Mouse (Mus musculus) forebrain, embryonic 16.5 days (tissue): ENCODE measurements around the gene Edf1. TPM values are rescaled to one million over a fixed set of nuclear protein-coding genes. Genes with fewer than 3 reads are reported as not detected.

Source experiments
- ATAC-seq: fragments of 200-750 bp; cut with Nextera tagmentation; 2 replicates; pipeline ENCODE4 v1.8.0; 2017; ENCODE audit warnings: mild to moderate bottlenecking, moderate library complexity
- H3K27ac ChIP-seq: fragments of 300-500 bp; sonication (generic); 2 replicates; pipeline ENCODE4 v1.5.1; 2014; ENCODE audit warnings: low read length, control low read depth
- H3K27me3 ChIP-seq: fragments of 300-500 bp; sonication (generic); replicated peaks from 2 replicates; pipeline ENCODE4 v1.6.1; 2014; ENCODE audit warnings: low read length; ENCODE audit not compliant: control insufficient read depth, insufficient read depth
- H3K36me3 ChIP-seq: fragments of 300-500 bp; sonication (generic); 2 replicates; pipeline ENCODE4 v1.6.1; 2014; ENCODE audit not compliant: control insufficient read depth, insufficient read depth
- H3K4me1 ChIP-seq: fragments of 300-500 bp; sonication (generic); replicated peaks from 2 replicates; pipeline ENCODE4 v1.6.1; 2014; ENCODE audit warnings: low read length; ENCODE audit not compliant: control insufficient read depth, insufficient read depth
- H3K4me2 ChIP-seq: fragments of 300-500 bp; sonication (generic); 2 replicates; pipeline ENCODE4 v1.6.1; 2014; ENCODE audit warnings: mild to moderate bottlenecking, low read length, control low read depth
- H3K4me3 ChIP-seq: fragments of 300-500 bp; sonication (generic); replicated peaks from 2 replicates; pipeline ENCODE4 v1.5.1; 2014; ENCODE audit warnings: mild to moderate bottlenecking, low read length, control low read depth
- H3K9ac ChIP-seq: fragments of 300-500 bp; sonication (generic); replicated peaks from 2 replicates; pipeline ENCODE4 v1.6.1; 2014; ENCODE audit warnings: low read depth, low read length, control low read depth
- H3K9me3 ChIP-seq: fragments of 300-500 bp; sonication (generic); 2 replicates; pipeline ENCODE4 v1.6.1; 2016; ENCODE audit warnings: low read length; ENCODE audit not compliant: control insufficient read depth
- WGBS: fragments of 180-500 bp; shearing (Covaris S2); extraction: QIAGEN DNeasy Blood & Tissue Kit; methylation state at CpG from one replicate; pipeline ENCODE4 v1.1.7; 2014; 5-methylcytosine and 5-hydroxymethylcytosine counted together
- polyA plus RNA-seq: library from polyadenylated mRNA; unstranded; fragments of >200 nt; fragmentation: Nextera tagmentation; extraction: Ambion mirVana; gene quantifications from 2 replicates; pipeline ENCODE4 v1.2.1, GENCODE M21; 2015

Edf1 gene
- polyA plus RNA-seq, 1 experiment from 2014 or later = 359 TPM

DNA sequence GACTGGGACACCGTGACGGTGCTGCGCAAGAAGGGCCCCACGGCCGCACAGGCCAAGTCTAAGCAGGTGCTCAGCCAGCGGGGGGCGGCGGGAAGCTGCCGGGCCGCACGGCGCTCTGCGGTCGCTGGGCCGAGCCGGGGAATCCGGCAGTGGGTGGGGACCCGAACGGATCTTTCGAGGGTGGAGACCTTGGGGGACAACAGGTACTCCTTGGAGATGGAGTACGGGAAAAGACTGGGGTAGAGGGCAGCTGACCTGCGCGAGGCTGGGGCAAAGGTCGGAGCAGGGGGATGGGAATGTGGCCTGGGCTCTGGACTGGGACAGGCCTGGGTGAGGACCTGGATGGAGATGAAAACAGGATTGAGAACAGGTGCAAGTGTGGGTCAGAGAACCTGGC, 315 bp downstream of the Edf1 start:
- Histone ChIP-seq H3K4me1 (peaks cover 19% of the 10 kb centered on the region), H3K4me2 (peak overlapping the region; percentile 92), H3K4me3 (peak overlapping the region; percentile 96), H3K27ac (peak overlapping the region; percentile 64; the same call in 1 of the 2 replicates), H3K27me3 (no peaks in the 10 kb centered on the region), H3K36me3 (peaks cover 18% of the 10 kb centered on the region), H3K9ac (peak overlapping the region; percentile 90), H3K9me3 (no peaks in the 10 kb centered on the region)
- ATAC-seq = peak; percentile 8; the same call in 1 of the 2 replicates
- WGBS = under 1% methylated on average over 24 of the region's 24 CpGs

DNA sequence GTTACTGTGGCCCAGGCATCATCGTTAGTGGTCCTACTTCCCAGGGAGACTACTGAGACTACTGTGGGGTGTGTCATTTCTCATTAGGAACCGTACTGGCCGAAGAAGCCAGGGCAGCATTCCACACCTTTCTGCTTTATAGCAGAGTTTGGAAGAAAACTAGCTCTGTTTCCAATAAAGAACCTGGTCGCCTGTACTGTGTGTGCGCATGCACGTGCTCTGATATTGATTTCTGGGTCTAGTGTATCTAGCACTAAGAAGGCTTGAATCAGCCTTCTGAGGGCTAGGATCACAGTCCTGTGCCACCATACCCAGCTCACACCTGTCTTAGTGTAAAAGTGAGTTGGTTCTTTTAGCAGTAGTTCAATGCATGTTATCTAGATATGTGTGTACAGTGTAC, 1.1 kb downstream of the Edf1 start:
- Histone ChIP-seq H3K27ac (no peak overlapping the region), H3K27me3 (no peaks in the 10 kb centered on the region), H3K4me3 (peak overlapping the region; percentile 96), H3K4me2 (peak overlapping the region; percentile 92), H3K9me3 (no peaks in the 10 kb centered on the region), H3K9ac (peak overlapping the region; percentile 90; the same call in 1 of the 2 replicates), H3K4me1 (peaks cover 19% of the 10 kb centered on the region), H3K36me3 (peaks cover 18% of the 10 kb centered on the region)
- 67% methylated on average over 6 of the region's 6 CpGs for WGBS
- ATAC-seq = no peak

DNA sequence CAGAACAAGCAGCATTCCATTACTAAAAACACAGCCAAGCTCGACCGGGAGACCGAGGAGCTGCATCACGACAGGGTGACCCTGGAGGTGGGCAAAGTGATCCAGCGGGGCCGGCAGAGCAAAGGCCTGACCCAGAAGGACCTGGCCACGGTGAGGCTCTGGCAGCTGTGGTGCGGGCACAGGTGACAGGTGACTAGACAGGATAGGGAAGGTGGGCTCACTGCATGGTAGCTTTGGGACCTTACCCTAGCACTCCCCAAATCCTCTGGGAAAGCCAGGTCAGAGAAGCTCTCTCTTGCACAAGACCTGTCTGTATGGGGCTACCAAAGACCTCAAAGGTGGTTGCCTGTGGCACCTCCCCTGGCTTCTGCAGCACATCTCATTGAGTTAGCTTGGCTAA, 2.9 kb downstream of the Edf1 start:
- no peak overlapping the region for H3K4me3 ChIP-seq
- H3K36me3 ChIP-seq = peaks cover 18% of the 10 kb centered on the region
- H3K27me3 ChIP-seq = no peaks in the 10 kb centered on the region
- H3K9ac ChIP-seq = no peak overlapping the region
- no peak overlapping the region for H3K4me2 ChIP-seq
- WGBS = 97% methylated on average over 8 of the region's 8 CpGs
- no peak overlapping the region for H3K27ac ChIP-seq
- no peak for ATAC-seq
- no peaks in the 10 kb centered on the region for H3K9me3 ChIP-seq
- peaks cover 19% of the 10 kb centered on the region for H3K4me1 ChIP-seq

DNA sequence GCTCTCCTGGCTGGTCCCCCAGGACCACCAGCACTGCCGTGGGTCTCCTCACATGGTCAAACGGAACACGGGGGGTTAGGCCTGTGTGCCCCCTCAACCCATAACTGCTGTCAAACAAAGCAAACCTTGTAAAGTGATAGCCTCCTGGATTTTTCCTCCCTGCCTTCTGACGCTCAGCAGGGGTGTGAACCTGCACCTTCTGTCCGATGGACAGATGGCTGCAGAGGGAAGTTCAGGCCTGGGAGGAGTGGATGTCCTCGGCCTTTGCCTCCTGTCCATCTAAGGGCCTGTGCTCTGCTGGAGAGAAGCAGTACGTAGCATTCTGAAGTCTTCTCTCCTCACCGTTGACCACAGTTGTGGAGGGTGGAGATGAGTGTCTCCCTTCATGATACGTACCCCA, 4.3 kb downstream of the Edf1 start:
- Histone ChIP-seq H3K36me3 (peaks cover 18% of the 10 kb centered on the region), H3K4me3 (no peak overlapping the region)
- ATAC-seq = no peak

DNA sequence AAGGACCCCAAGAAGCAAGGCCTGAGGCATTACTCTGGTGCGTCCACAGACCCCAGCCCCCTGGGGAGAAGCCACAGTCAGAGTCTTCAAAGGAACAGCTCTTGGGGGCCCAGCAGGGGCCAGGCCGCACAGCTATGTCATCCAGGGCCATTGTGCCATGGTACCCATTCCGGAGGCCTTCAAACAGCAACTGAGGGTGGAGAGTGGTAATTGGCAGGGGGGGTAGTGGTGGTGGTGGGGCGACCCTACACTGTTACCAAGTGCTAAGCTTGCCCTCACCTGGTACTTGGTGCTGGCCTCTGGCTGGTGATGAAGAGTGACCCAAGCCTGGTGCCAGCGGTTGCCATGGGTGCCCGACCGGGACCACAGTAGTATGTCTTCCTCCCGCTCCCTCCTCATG, 8.1 kb downstream of the Edf1 start:
- no peak overlapping the region for H3K4me3 ChIP-seq
- H3K4me1 ChIP-seq = no peaks in the 10 kb centered on the region
- H3K4me2 ChIP-seq = no peak overlapping the region
- H3K9ac ChIP-seq = no peak overlapping the region
- no peaks in the 10 kb centered on the region for H3K9me3 ChIP-seq
- H3K27me3 ChIP-seq = no peaks in the 10 kb centered on the region
- 88% methylated on average over 8 of the region's 8 CpGs for WGBS
- peaks cover 18% of the 10 kb centered on the region for H3K36me3 ChIP-seq
- H3K27ac ChIP-seq = no peak overlapping the region
- ATAC-seq = no peak

More for the DNA sequence above, 4.3 kb downstream of the Edf1 start:
- 84% methylated on average over 9 of the region's 9 CpGs for WGBS
- Histone ChIP-seq H3K4me1 (peaks cover 14% of the 10 kb centered on the region), H3K9me3 (no peaks in the 10 kb centered on the region), H3K9ac (no peak overlapping the region), H3K27me3 (no peaks in the 10 kb centered on the region), H3K4me2 (no peak overlapping the region), H3K27ac (no peak overlapping the region)

DNA sequence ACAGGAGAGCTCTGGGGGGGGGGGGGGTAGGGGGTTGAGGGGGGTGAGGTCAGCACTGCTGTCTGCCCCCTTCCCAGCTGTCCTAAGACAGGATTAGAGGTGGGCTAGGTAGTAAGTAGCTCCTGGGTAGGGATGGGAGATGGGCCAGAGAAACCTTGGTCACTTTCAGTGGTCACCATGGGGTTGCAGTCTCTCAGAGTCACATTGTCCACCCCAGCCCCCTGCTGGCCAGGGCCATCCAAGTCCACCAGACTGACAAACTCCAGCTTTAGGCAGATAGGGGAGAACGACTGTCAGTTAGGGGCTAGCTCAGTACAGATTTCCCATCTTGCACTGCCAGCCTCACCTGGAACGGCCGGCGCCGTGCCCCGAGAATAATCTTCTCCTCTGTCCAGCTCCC, 8.9 kb downstream of the Edf1 start:
- Histone ChIP-seq H3K4me3 (no peak overlapping the region), H3K27ac (no peak overlapping the region), H3K4me2 (no peak overlapping the region), H3K4me1 (no peaks in the 10 kb centered on the region), H3K36me3 (peaks cover 11% of the 10 kb centered on the region), H3K9me3 (no peaks in the 10 kb centered on the region), H3K27me3 (no peaks in the 10 kb centered on the region), H3K9ac (no peak overlapping the region)
- 85% methylated on average over 6 of the region's 6 CpGs for WGBS
- no peak for ATAC-seq

DNA sequence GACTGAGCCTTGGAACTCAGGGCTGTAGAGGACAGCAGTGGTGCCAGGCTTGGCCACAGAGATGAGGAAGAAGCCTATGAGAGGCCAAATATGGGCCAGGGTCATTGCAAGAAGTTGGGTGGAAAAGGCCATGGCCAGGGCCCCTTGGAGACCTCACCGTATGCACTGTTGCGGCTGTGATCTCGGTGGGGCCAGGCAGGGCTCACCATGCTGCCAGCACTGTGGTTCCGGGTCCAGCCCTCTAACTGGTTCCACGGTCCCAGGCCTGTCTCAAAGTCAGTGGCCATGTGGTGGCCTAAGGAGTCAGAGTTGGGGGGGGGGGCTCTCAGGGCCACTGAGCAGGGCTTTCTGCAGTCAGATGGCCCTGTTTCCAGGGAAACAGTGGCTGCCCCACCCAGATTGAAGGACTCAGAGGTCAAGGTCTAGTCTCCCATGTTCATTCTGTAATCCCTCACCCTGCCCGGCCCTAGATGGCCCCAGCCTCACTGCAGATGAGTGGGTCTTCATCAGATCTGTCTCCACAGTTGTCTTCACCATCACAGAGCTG, 10.9 kb downstream of the Edf1 start:
- H3K27ac ChIP-seq = no peak overlapping the region
- no peak overlapping the region for H3K4me2 ChIP-seq
- 96% methylated on average over 6 of the region's 6 CpGs for WGBS
- no peak overlapping the region for H3K4me3 ChIP-seq
- no peaks in the 10 kb centered on the region for H3K27me3 ChIP-seq
- ATAC-seq = no peak
- peaks cover 4% of the 10 kb centered on the region for H3K36me3 ChIP-seq
- no peak overlapping the region for H3K9ac ChIP-seq
- H3K9me3 ChIP-seq = no peaks in the 10 kb centered on the region
- H3K4me1 ChIP-seq = peaks cover 7% of the 10 kb centered on the region

DNA sequence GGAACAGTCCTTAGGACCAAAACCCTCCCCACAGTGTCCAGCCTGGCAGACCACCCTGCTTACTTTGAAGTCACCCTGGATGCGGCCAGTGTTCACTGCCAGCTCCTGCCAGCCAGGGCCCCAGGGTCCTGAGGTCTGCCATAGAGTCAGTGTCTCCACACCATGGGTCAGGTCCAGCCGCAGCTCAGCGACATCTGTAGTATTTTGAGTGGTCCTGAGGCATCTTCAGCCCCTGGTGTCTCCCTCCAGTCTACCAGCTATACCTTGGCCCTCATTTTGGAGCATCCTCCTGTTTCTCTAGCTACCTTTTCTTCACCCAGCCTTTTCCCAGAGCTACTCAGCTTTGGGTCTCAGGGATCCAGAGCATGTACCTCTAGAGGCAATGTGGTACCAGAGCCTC, 11.7 kb downstream of the Edf1 start:
- H3K27ac ChIP-seq = no peak overlapping the region
- no peaks in the 10 kb centered on the region for H3K9me3 ChIP-seq
- no peak overlapping the region for H3K4me2 ChIP-seq
- H3K36me3 ChIP-seq = peaks cover 4% of the 10 kb centered on the region
- WGBS = 98% methylated on average over 3 of the region's 3 CpGs
- H3K27me3 ChIP-seq = no peaks in the 10 kb centered on the region
- peaks cover 14% of the 10 kb centered on the region for H3K4me1 ChIP-seq
- H3K9ac ChIP-seq = no peak overlapping the region
- ATAC-seq = no peak
- H3K4me3 ChIP-seq = no peak overlapping the region

DNA sequence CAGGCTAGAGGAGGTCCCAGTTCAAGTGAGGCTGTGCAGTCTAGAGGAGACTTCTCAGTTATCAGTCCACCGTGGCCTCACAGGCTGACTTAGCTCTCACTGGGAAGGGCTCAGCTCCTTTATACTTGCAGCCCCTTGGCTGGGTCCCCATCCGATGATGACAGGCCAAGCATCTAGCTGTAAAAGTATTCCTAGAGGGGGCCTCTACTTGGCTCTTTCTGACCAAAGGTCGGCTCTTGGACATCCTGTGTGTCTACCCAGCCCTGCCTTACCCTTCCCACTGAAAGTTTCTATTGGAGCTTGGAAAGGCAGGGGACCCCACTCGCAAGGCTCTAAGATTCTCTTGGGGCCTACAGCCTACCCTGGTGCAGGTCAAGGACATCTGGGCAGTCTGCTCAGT, 13.6 kb downstream of the Edf1 start:
- Histone ChIP-seq H3K9me3 (no peaks in the 10 kb centered on the region), H3K27me3 (peaks cover 4% of the 10 kb centered on the region), H3K27ac (no peak overlapping the region), H3K4me3 (no peak overlapping the region), H3K36me3 (peaks cover 4% of the 10 kb centered on the region), H3K4me2 (no peak overlapping the region), H3K4me1 (peaks cover 23% of the 10 kb centered on the region), H3K9ac (no peak overlapping the region)
- no peak for ATAC-seq
- 85% methylated on average over 4 of the region's 4 CpGs for WGBS

DNA sequence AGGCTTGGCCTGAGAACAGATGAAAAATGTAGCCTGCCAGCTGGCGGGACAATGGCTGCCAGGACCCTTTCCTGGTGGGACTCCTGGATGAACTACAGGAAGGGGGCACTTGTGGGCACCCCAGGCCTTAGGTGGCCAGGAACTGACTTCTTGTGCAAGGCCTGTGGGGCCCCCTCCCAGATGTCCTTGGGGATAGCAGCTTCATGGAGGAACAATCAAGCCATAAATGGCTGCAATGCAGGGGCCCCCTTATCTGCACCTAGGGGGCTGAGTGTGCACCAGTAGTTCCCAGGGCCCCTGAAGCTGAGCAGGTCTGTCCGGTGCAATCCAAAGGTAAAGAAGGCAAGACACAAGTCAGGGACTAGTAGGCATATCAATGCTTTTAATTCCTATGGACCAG, 15.4 kb downstream of the Edf1 start:
- WGBS = 91% methylated on average over 2 of the region's 2 CpGs
- H3K36me3 ChIP-seq = peaks cover 4% of the 10 kb centered on the region
- peaks cover 23% of the 10 kb centered on the region for H3K27me3 ChIP-seq
- ATAC-seq = no peak
- H3K9me3 ChIP-seq = no peaks in the 10 kb centered on the region
- H3K9ac ChIP-seq = no peak overlapping the region
- no peak overlapping the region for H3K4me2 ChIP-seq
- H3K27ac ChIP-seq = no peak overlapping the region
- H3K4me1 ChIP-seq = peaks cover 33% of the 10 kb centered on the region
- no peak overlapping the region for H3K4me3 ChIP-seq
